Mouse (Mus musculus) heart, postnatal 0 days (tissue): ENCODE data around the gene Gm49322. TPM values are rescaled to one million over a fixed set of nuclear protein-coding genes. Genes with fewer than 3 reads are reported as not detected.

ENCODE experiments used
- ATAC-seq: fragments of 200-750 bp; cut with Nextera tagmentation; 2 replicates; pipeline ENCODE4 v1.8.0; 2017; ENCODE audit warnings: low read depth, moderate number of reproducible peaks, moderate library complexity; ENCODE audit not compliant: insufficient read depth
- DNase-seq: peaks from one replicate; pipeline ENCODE4 v3.0.0-alpha.2; 2016; ENCODE audit warnings: low spot score
- H3K27ac ChIP-seq: fragments of 300-500 bp; sonication (generic); 2 replicates; pipeline ENCODE4 v1.5.1; 2014; ENCODE audit warnings: low read depth, mild to moderate bottlenecking
- H3K27me3 ChIP-seq: fragments of 300-500 bp; sonication (generic); 2 replicates; pipeline ENCODE4 v1.6.1; 2014; ENCODE audit warnings: low read length, mixed read lengths; ENCODE audit not compliant: control insufficient read depth, insufficient read depth
- H3K36me3 ChIP-seq: fragments of 300-500 bp; sonication (generic); replicated peaks from 2 replicates; pipeline ENCODE4 v1.6.1; 2014; ENCODE audit warnings: low read length, mixed read lengths; ENCODE audit not compliant: control insufficient read depth, insufficient read depth
- H3K4me1 ChIP-seq: fragments of 300-500 bp; sonication (generic); 2 replicates; pipeline ENCODE4 v1.6.1; 2014; ENCODE audit warnings: antibody characterized with exemption; ENCODE audit not compliant: control insufficient read depth, insufficient read depth
- H3K4me2 ChIP-seq: fragments of 300-500 bp; sonication (generic); 2 replicates; pipeline ENCODE4 v1.6.1; 2014; ENCODE audit warnings: low read depth, mild to moderate bottlenecking, low read length, moderate library complexity
- H3K4me3 ChIP-seq: fragments of 300-500 bp; sonication (generic); 2 replicates; pipeline ENCODE4 v1.5.1; 2014; ENCODE audit warnings: low read depth, low read length
- H3K9ac ChIP-seq: fragments of 300-500 bp; sonication (generic); replicated peaks from 2 replicates; pipeline ENCODE4 v1.6.1; 2014; ENCODE audit warnings: low read depth, low read length, mixed read lengths
- H3K9me3 ChIP-seq: fragments of 300-500 bp; sonication (generic); replicated peaks from 2 replicates; pipeline ENCODE4 v1.6.1; 2016; ENCODE audit warnings: low read length; ENCODE audit not compliant: control insufficient read depth
- CTCF ChIP-seq: IDR thresholded peaks from 2 replicates; pipeline ENCODE4 v1.5.1; 2016; ENCODE audit warnings: antibody characterized with exemption, control low read depth, low read depth
- EP300 ChIP-seq: IDR thresholded peaks from 2 replicates; pipeline ENCODE4 v1.6.1; 2016; ENCODE audit warnings: antibody characterized with exemption, low read depth
- WGBS: fragments of 180-500 bp; shearing (Covaris S2); extraction: QIAGEN DNeasy Blood & Tissue Kit; methylation state at CpG from one replicate; pipeline ENCODE4 v1.1.7; 2014; 5-methylcytosine and 5-hydroxymethylcytosine counted together
- polyA plus RNA-seq: library from polyadenylated mRNA; unstranded; fragments of >200 nt; fragmentation: Nextera tagmentation; extraction: Ambion mirVana; gene quantifications from 2 replicates; pipeline ENCODE4 v1.2.1, GENCODE M21; 2015
- total RNA-seq: library from RNA; depleted of rRNA; stranded (reverse); fragments of >200 nt; gene quantifications from 2 replicates; pipeline ENCODE4 v1.2.3, GENCODE M21; 2014; ENCODE audit warnings: low replicate concordance

Gene Gm49322
- total and polyA plus RNA-seq, 2 experiments from 2014 or later: 0.23 to 0.38 TPM

DNA sequence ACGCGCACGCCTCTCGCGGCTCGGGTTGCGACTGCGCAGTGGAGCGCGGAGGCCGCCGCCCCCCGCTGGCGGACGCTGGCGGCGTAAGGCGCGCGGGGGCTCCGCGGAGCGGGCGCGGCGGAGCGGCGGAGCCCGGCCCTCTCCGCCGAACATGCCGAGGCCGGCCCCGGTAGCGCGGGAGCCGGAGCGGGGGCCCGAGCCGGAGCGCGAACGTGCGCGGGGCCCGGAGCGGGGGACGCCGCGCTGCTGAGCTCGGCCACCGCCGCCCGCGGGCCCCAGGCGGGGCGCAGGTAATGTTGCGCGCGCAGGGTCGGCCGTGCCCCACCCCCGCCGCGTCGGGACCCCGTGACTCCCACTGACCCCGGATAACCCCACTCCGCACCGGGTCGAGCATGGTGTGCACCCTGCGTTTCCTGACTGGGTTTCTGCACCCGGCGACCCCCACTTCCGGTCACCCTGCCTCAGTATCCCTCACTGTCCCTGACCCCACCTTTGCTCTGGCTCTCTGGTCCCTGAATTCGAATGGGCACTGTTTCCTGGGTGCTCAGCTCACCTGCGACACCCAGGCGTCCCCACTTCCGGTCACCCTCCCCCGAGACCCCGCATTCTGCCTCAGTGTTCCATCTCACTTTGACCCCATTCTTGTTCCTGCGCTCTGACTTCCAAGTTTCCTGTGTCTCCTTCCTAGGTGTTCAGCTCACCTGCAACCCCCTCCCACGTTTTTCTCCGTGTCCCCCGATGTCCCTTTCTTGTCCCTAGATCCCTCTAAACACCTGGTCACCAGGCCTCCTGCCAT is 17.0 kb downstream of the Gm49322 start, which contains the start of gene Csnk1g2:
Gene Csnk1g2, plus strand, starts transcription at position 178 of the 796 bp plus-strand sequence.
- Histone ChIP-seq H3K27ac (peak within 1 kb of the TSS; percentile 88), H3K36me3 (no peaks in the 10 kb centered on the region; the same call in 1 of the 2 replicates), H3K9me3 (no peaks in the 10 kb centered on the region), H3K27me3 (no peaks in the 10 kb centered on the region), H3K4me3 (peak within 1 kb of the TSS; percentile 82), H3K9ac (peak within 1 kb of the TSS; percentile 77), H3K4me2 (peak within 1 kb of the TSS; percentile 85), H3K4me1 (peaks cover 33% of the 10 kb centered on the region)
- under 1% methylated on average over 72 of the region's 85 CpGs for WGBS
- DNase-seq: peak; percentile 27
- no peak for TF ChIP-seq CTCF
- peak; percentile 13; the same call in 1 of the 2 replicates for TF ChIP-seq EP300
- peak; percentile 36 for ATAC-seq

DNA sequence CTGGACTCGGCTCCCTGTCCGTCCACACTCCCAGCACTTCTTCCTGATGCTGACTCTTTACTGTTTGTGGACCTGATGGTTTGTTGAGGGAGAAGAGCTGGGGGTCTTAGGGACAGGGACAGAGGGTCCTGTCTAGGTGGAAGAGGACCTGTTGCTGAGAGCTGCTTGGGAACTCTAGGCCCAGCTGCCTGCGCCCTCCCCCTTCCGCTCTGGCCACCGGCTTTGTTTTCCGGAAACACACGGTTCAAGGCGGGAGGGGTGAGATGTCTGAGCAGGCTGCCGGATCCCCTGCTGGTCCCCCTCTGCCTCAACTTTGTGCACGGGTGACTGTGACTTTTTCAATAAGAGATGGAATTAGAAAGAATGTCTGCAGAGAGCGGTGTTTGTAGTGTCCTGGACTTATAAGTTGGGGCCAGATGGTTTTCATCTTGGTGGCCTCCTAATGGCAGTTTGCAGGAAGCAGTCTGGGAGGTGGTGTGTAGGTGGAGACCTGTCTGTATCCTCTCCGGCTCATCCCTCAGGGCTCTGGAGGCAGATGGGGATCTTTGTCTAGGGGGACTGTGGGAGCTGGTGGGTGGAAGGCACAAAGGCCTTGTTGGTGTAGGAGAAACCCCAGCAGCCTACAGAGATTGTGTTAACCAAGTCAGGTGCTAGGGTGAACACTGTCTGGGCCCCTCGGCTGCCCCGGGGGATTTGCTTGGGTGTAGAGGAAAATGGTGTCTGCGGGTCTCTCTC is 17.8 kb downstream of the Gm49322 start:
- DNase-seq (peak; percentile 26), ATAC-seq (no peak)
- Histone ChIP-seq H3K4me2 (peak overlapping the region; percentile 85), H3K27me3 (no peaks in the 10 kb centered on the region), H3K4me1 (peaks cover 31% of the 10 kb centered on the region), H3K4me3 (peak overlapping the region; percentile 82), H3K36me3 (no peaks in the 10 kb centered on the region; the same call in 1 of the 2 replicates), H3K27ac (peak overlapping the region; percentile 88), H3K9ac (peak overlapping the region; percentile 77), H3K9me3 (no peaks in the 10 kb centered on the region)
- no peak for TF ChIP-seq CTCF
- TF ChIP-seq EP300: 0 out of 2 replicates have a peak, but pooled peaks have one; percentile 17
- 12% methylated on average over 15 of the region's 15 CpGs for WGBS

- TF ChIP-seq CTCF (no peak), EP300 (no peak)
- Histone ChIP-seq H3K4me3 (no peak overlapping the region), H3K4me2 (no peak overlapping the region), H3K9ac (no peak overlapping the region), H3K27ac (no peak overlapping the region), H3K27me3 (no peaks in the 10 kb centered on the region), H3K36me3 (no peaks in the 10 kb centered on the region; the same call in 1 of the 2 replicates), H3K4me1 (peaks cover 47% of the 10 kb centered on the region), H3K9me3 (no peaks in the 10 kb centered on the region)
- 87% methylated on average over 4 of the region's 4 CpGs for WGBS
- ATAC-seq: no peak
- no peak for DNase-seq
These were observed 19.9 kb downstream of the Gm49322 start for GRCm38 (mm10) chr10:80625764-80626163.

- H3K4me3 ChIP-seq: no peak overlapping the region
- TF ChIP-seq EP300 (no peak), CTCF (no peak)
- H3K27me3 ChIP-seq: no peaks in the 10 kb centered on the region
- 22% methylated on average over 2 of the region's 2 CpGs for WGBS
- peak; percentile 15; the same call in 1 of the 2 replicates for ATAC-seq
- no peak overlapping the region for H3K4me2 ChIP-seq
- no peak overlapping the region for H3K9ac ChIP-seq
- H3K27ac ChIP-seq: no peak overlapping the region
- H3K4me1 ChIP-seq: peaks cover 42% of the 10 kb centered on the region
- DNase-seq: peak; percentile 16
- H3K9me3 ChIP-seq: no peaks in the 10 kb centered on the region
- no peaks in the 10 kb centered on the region; the same call in 1 of the 2 replicates for H3K36me3 ChIP-seq
These were observed 21.9 kb downstream of the Gm49322 start for GRCm38 (mm10) chr10:80627685-80628084.

GRCm38 (mm10) chr10:80628925-80629324 is 23.1 kb downstream of the Gm49322 start:
- TF ChIP-seq EP300 (no peak), CTCF (no peak)
- H3K36me3 ChIP-seq: peaks cover under 1% of the 10 kb centered on the region; the same call in 1 of the 2 replicates
- no peaks in the 10 kb centered on the region for H3K9me3 ChIP-seq
- DNase-seq (no peak), ATAC-seq (no peak)
- peaks cover 36% of the 10 kb centered on the region for H3K4me1 ChIP-seq
- no peak overlapping the region for H3K4me3 ChIP-seq
- WGBS: 66% methylated on average over 9 of the region's 9 CpGs
- H3K4me2 ChIP-seq: no peak overlapping the region
- H3K27me3 ChIP-seq: no peaks in the 10 kb centered on the region
- H3K27ac ChIP-seq: no peak overlapping the region
- H3K9ac ChIP-seq: no peak overlapping the region
